Comparison of ENCODE assay signal across 30 mouse cellular contexts in genomic region chr9:101096461-101096860, GRCm38 (mm10).
"Had no signal": no experiment of that assay in that cellular context is flagged by ENCODE, and none has a peak within 500 bp of the region (broad histone marks: within the 10 kb centered on the region; RNA-seq: fewer than 3 reads in every experiment).

No protein-coding gene starts in this region.

- H3K27ac ChIP-seq: limb, embryonic 10.5 days; limb, embryonic 12.5 days; limb, embryonic 13.5 days; limb, embryonic 15.5 days; liver, embryonic 12.5 days; liver, embryonic 13.5 days; liver, embryonic 14.5 days; liver, embryonic 15.5 days; lung, embryonic 15.5 days; macrophage; midbrain, embryonic 10.5 days; midbrain, embryonic 12.5 days; midbrain, embryonic 13.5 days; neural tube, embryonic 12.5 days had no signal

- H3K4me2 ChIP-seq: limb, embryonic 12.5 days; limb, embryonic 13.5 days; limb, embryonic 15.5 days; liver, embryonic 11.5 days; liver, embryonic 12.5 days; liver, embryonic 13.5 days; liver, embryonic 15.5 days; lung, embryonic 14.5 days; lung, embryonic 15.5 days; midbrain, embryonic 12.5 days; midbrain, embryonic 13.5 days; neural tube, embryonic 12.5 days had no signal

- ATAC-seq: liver, embryonic 12.5 days; liver, postnatal 0 days; lung, postnatal 0 days; midbrain, embryonic 13.5 days; midbrain, embryonic 16.5 days had no signal

- H3K4me3 ChIP-seq: limb, embryonic 10.5 days; limb, embryonic 12.5 days; limb, embryonic 13.5 days; limb, embryonic 15.5 days; liver, embryonic 12.5 days; liver, embryonic 13.5 days; liver, embryonic 15.5 days; lung, embryonic 15.5 days; megakaryocyte, embryonic 14.5 days; midbrain, embryonic 10.5 days; midbrain, embryonic 12.5 days; midbrain, embryonic 13.5 days; myocyte; neural tube, embryonic 12.5 days had no signal

- H3K27me3 ChIP-seq: limb, embryonic 12.5 days; limb, embryonic 13.5 days; limb, embryonic 15.5 days; liver, embryonic 12.5 days; liver, embryonic 13.5 days; liver, embryonic 15.5 days; lung, embryonic 15.5 days; megakaryocyte, embryonic 14.5 days; midbrain, embryonic 12.5 days; midbrain, embryonic 13.5 days; neural tube, embryonic 12.5 days had no signal

- H3K9me3 ChIP-seq: limb, embryonic 10.5 days; limb, embryonic 15.5 days; liver, embryonic 13.5 days; liver, embryonic 15.5 days; lung, embryonic 15.5 days; megakaryocyte, embryonic 14.5 days had no signal

- DNase-seq: left cerebral cortex, postnatal 4 days; liver; liver, embryonic 13.5 days; liver, postnatal 0 days; lung, adult 18-20 months; lung, adult 2 months; lung, embryonic 14.5 days; lung, postnatal 10 days; lung, postnatal 14 days; lung, postnatal 36 days; lung, postnatal 4 days; midbrain, embryonic 14.5 days had no signal

- H3K4me1 ChIP-seq: limb, embryonic 10.5 days; limb, embryonic 15.5 days; lung, embryonic 15.5 days; midbrain, embryonic 10.5 days; midbrain, embryonic 12.5 days; midbrain, embryonic 13.5 days; neural tube, embryonic 12.5 days had no signal

- H3K9ac ChIP-seq: limb, embryonic 12.5 days; limb, embryonic 13.5 days; limb, embryonic 15.5 days; liver, embryonic 12.5 days; liver, embryonic 13.5 days; liver, embryonic 14.5 days; liver, embryonic 15.5 days; liver, postnatal 0 days; lung, embryonic 14.5 days; lung, embryonic 15.5 days; midbrain, embryonic 12.5 days; midbrain, embryonic 13.5 days; neural tube, embryonic 12.5 days had no signal
